Mouse (Mus musculus) kidney, adult 11 months (tissue): ENCODE measurements around the gene Fam161b.
A peak's percentile ranks its signal among the peaks of the same experiment; 100 is the strongest.
"Not testable (repeated sequence)": the region's sequence is repeated elsewhere in the genome, so short reads cannot be mapped to it uniquely, and the experiment has no call there.

Experiments used
- DNase-seq: peaks from one replicate; pipeline ENCODE4 v3.0.0; 2022

Gene Fam161b

GRCm38 (mm10) chr12:84373831-84374481, 12.3 kb upstream of the Fam161b start:
- DNase-seq, result no peak

GRCm38 (mm10) chr12:84371647-84372046, 10.0 kb upstream of the Fam161b start:
- DNase-seq, result no peak

GRCm38 (mm10) chr12:84366971-84367370, 5.3 kb upstream of the Fam161b start:
- no peak for DNase-seq

- DNase-seq, result no peak
Measured at GRCm38 (mm10) chr12:84365137-84365536, 3.5 kb upstream of the Fam161b start.

- DNase-seq, result no peak
Measured at GRCm38 (mm10) chr12:84364291-84364690, 2.7 kb upstream of the Fam161b start.

- DNase-seq, result no peak
Measured at GRCm38 (mm10) chr12:84362872-84363271, 1.2 kb upstream of the Fam161b start.

GRCm38 (mm10) chr12:84358699-84359098, 2.9 kb downstream of the Fam161b start:
- DNase-seq, result not testable (repeated sequence)

- DNase-seq, result peak; percentile 40
Measured at GRCm38 (mm10) chr12:84347192-84347591, 14.4 kb downstream of the Fam161b start.

- DNase-seq, result no peak
Measured at GRCm38 (mm10) chr12:84336963-84337625, 24.5 kb downstream of the Fam161b start.

GRCm38 (mm10) chr12:84327111-84327512, 34.5 kb downstream of the Fam161b start:
- peak; percentile 49 for DNase-seq

GRCm38 (mm10) chr12:84316721-84317621, 44.7 kb downstream of the Fam161b start, which contains the start of gene Zfp410:
Gene Zfp410, plus strand, starts transcription at chr12:84316852.
- DNase-seq, result peak; percentile 87

- no peak for DNase-seq
Measured at GRCm38 (mm10) chr12:84316006-84316405, 45.6 kb downstream of the Fam161b start.

GRCm38 (mm10) chr12:84311306-84311705, 50.3 kb downstream of the Fam161b start:
- DNase-seq, result no peak

- no peak for DNase-seq
Measured at GRCm38 (mm10) chr12:84304554-84304953, 57.1 kb downstream of the Fam161b start.

- no peak for DNase-seq
Measured at GRCm38 (mm10) chr12:84304101-84304500, 57.5 kb downstream of the Fam161b start.

GRCm38 (mm10) chr12:84299265-84299664, 62.4 kb downstream of the Fam161b start:
- DNase-seq, result no peak

- no peak for DNase-seq
Measured at GRCm38 (mm10) chr12:84297851-84298250, 63.8 kb downstream of the Fam161b start.
